Mouse (Mus musculus): ENCODE measurements around the gene Ttc29.

- TF ChIP-seq CTCF (IDR thresholded peaks at IDR 0.05; ENCODE audit: low read depth) (no peak), EP300 (IDR thresholded peaks at IDR 0.05; ENCODE audit: low read depth) (no peak)
These were observed 72.3 kb downstream of the Ttc29 start for GRCm38 (mm10) chr8:78285366-78285765.
